Mouse (Mus musculus): ENCODE data around the gene Tmem88b. TPM values are rescaled to one million over a fixed set of nuclear protein-coding genes. Genes with fewer than 3 reads are reported as not detected.

Tmem88b gene
- polyA plus RNA-seq (2016; fragmentation: Nextera tagmentation; extraction: Ambion mirVana) = 0.58 and 0.86 TPM in 2 replicates

GRCm38 (mm10) chr4:155785819-155786218, at the start of gene Tmem88b:
TSS of gene Tmem88b (minus strand) at chr4:155785874.
- H3K4me3 ChIP-seq = peak within 1 kb of the TSS; percentile 62
- no peak within 1 kb of the TSS for H3K27ac ChIP-seq
- H3K36me3 ChIP-seq = no peaks in the 10 kb centered on the region
- WGBS = 70% methylated on average over 5 of the region's 5 CpGs
- H3K4me1 ChIP-seq = peaks cover 12% of the 10 kb centered on the region
- ATAC-seq (ENCODE audit: low FRiP score) = no peak
- H3K9me3 ChIP-seq (replicated peaks) = no peaks in the 10 kb centered on the region
- H3K27me3 ChIP-seq = no peaks in the 10 kb centered on the region
- H3K4me2 ChIP-seq (replicated peaks) = peak within 1 kb of the TSS; percentile 77
- no peak within 1 kb of the TSS for H3K9ac ChIP-seq

DNA sequence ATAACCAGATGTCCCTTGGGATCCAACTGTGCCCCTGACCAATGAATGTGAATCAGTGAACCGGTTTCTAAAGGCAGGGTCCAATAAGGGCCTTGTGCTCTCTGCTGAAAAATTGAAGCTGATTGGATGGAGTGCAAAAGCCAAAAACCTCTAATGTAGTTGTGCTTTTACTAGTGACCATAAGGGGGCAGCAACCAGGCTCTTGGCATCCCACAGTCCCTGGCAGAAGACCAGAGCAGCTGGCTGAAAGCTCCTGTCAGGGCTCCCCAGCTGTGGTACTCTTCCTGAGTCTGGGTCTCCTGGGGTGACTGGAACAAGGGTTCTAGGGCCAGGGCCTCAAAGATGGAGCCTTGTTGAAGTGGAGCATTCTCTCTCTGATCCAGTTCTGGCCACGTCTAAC, 48.2 kb upstream of the Tmem88b start:
- Histone ChIP-seq H3K27ac (peak overlapping the region; percentile 60; the same call in 1 of the 2 replicates), H3K36me3 (peaks cover 6% of the 10 kb centered on the region; the same call in 1 of the 2 replicates), H3K9ac (no peak overlapping the region), H3K4me1 (peaks cover 22% of the 10 kb centered on the region), H3K4me3 (no peak overlapping the region; the same call in 1 of the 2 replicates), H3K4me2 (replicated peaks) (no peak overlapping the region), H3K27me3 (no peaks in the 10 kb centered on the region), H3K9me3 (replicated peaks) (no peaks in the 10 kb centered on the region)
- WGBS = 36% methylated on average over 2 of the region's 2 CpGs
- ATAC-seq (ENCODE audit: low FRiP score) = peak; percentile 11; the same call in 1 of the 2 replicates

DNA sequence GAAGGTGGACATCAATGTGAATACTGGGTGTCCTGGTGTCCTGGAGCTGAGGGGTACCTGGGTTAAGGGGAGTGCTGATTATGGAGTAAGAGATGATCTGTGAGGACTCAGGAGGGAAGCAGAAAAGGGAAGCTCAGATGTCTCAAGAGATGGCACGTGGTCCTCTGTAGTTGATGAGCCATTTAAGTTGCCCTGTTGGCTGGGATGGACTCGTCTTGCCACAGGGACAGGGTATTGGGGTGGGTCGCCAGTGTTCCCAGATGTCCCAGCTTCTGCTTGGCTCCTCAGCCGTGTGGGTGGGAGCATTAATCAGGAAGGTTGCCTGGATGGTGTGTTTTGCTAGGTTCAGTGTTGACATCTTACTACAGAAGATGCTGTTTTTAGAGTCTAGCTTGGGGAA, 47.6 kb upstream of the Tmem88b start:
- H3K4me3 ChIP-seq = no peak overlapping the region
- H3K4me2 ChIP-seq (replicated peaks) = no peak overlapping the region
- ATAC-seq (ENCODE audit: low FRiP score) = no peak
- H3K27me3 ChIP-seq = no peaks in the 10 kb centered on the region
- peaks cover 6% of the 10 kb centered on the region; the same call in 1 of the 2 replicates for H3K36me3 ChIP-seq
- H3K27ac ChIP-seq = no peak overlapping the region
- WGBS = 86% methylated on average over 4 of the region's 4 CpGs
- peaks cover 21% of the 10 kb centered on the region for H3K4me1 ChIP-seq
- H3K9ac ChIP-seq = no peak overlapping the region
- no peaks in the 10 kb centered on the region for H3K9me3 ChIP-seq (replicated peaks)

GRCm38 (mm10) chr4:155832321-155832720, 46.6 kb upstream of the Tmem88b start:
- no peaks in the 10 kb centered on the region for H3K9me3 ChIP-seq (replicated peaks)
- H3K4me1 ChIP-seq = peaks cover 21% of the 10 kb centered on the region
- ATAC-seq (ENCODE audit: low FRiP score) = no peak
- WGBS = 57% methylated on average over 10 of the region's 10 CpGs
- no peaks in the 10 kb centered on the region for H3K27me3 ChIP-seq
- 0 out of 2 replicates have a peak overlapping the region, but pooled peaks have one; percentile 91 for H3K27ac ChIP-seq
- H3K4me3 ChIP-seq = peak overlapping the region; percentile 87
- H3K36me3 ChIP-seq = peaks cover 11% of the 10 kb centered on the region
- H3K9ac ChIP-seq = peak overlapping the region; percentile 90
- peak overlapping the region; percentile 95 for H3K4me2 ChIP-seq (replicated peaks)

GRCm38 (mm10) chr4:155831831-155832230, 46.2 kb upstream of the Tmem88b start:
- H3K4me3 ChIP-seq = peak overlapping the region; percentile 87
- peaks cover 14% of the 10 kb centered on the region for H3K36me3 ChIP-seq
- no peak; the same call in 1 of the 2 replicates for ATAC-seq (ENCODE audit: low FRiP score)
- peaks cover 21% of the 10 kb centered on the region for H3K4me1 ChIP-seq
- H3K9me3 ChIP-seq (replicated peaks) = no peaks in the 10 kb centered on the region
- peak overlapping the region; percentile 90 for H3K9ac ChIP-seq
- peak overlapping the region; percentile 91 for H3K27ac ChIP-seq
- H3K4me2 ChIP-seq (replicated peaks) = peak overlapping the region; percentile 95
- H3K27me3 ChIP-seq = no peaks in the 10 kb centered on the region
- WGBS = under 1% methylated on average over 25 of the region's 25 CpGs

DNA sequence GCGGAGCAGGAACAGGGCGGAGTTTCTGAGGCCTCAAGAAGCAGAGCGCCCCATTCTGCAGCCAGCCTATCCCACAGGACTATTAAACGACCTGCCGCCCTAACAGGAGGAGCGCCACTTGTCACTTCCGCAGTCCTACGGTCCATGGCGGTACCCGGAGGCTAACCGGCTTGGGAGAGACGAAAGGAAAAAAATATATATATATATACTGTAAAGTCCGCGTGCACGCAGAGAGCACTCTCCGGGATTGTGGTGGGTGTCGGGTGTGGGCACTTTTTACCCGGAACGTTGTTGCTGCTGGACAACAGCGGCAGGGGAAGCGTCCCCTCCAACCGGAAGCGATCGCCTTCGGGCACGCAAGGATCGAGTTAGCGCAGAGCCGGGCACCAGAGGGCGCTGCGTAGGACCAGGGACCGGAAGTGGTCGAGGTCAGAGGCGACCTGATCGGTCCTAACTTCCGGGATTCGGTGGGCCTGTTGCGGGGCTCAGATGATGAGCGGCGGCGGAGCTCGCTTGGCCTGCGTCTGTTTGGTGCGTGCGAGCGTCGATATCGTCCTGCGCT, 45.6 kb upstream of the Tmem88b start, which contains the start of gene Aurkaip1:
Aurkaip1 (plus strand) TSS at position 68 of the 562 bp plus-strand sequence.
- peaks cover 19% of the 10 kb centered on the region for H3K36me3 ChIP-seq
- H3K4me2 ChIP-seq (replicated peaks) = peak within 1 kb of the TSS; percentile 95
- peak within 1 kb of the TSS; percentile 91 for H3K27ac ChIP-seq
- peak; percentile 92 for ATAC-seq (ENCODE audit: low FRiP score)
- H3K4me3 ChIP-seq = peak within 1 kb of the TSS; percentile 87
- H3K4me1 ChIP-seq = peaks cover 21% of the 10 kb centered on the region
- peak within 1 kb of the TSS; percentile 90 for H3K9ac ChIP-seq
- H3K27me3 ChIP-seq = no peaks in the 10 kb centered on the region
- H3K9me3 ChIP-seq (replicated peaks) = no peaks in the 10 kb centered on the region
- under 1% methylated on average over 49 of the region's 49 CpGs for WGBS

DNA sequence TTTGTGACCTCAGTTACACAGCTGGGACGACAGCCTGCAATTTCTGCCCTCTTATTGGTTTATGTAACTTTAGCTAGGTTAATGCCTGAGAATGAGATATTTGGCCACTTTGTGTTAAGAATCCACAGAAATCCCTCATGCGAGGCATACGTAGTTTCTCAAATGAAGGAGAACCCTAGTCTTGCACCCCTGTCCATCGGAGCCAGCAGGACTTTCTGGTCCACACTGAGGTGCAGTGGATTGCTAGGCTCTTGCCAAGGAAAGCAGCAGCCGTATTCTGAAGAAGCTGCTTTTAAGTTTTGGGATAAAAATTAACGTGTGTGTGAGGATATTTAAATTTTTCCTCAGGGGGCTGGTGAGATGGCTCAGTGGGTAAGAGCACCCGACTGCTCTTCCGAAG, 44.9 kb upstream of the Tmem88b start:
- Histone ChIP-seq H3K9ac (no peak overlapping the region), H3K36me3 (peaks cover 20% of the 10 kb centered on the region)
- ATAC-seq (ENCODE audit: low FRiP score) = no peak

DNA sequence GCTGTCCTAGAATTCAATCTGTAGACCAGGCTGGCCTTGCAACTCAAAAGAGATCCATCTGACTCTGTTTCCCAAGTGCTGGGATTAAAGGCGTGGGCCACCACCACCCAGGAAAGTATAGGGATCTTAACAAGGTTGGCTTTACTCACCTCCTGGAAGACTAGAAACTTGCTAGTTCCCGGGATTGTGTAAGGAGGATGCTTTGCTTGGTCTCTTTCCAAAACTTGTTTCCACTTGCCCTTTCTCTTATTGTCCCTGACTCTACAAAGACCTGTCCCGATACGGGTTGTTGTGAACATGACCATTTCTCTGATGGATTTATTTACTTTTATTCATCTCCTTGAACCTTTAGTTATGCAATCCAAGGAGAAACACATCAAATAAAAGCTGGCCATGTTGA, 44.2 kb upstream of the Tmem88b start:
- Histone ChIP-seq H3K9ac (no peak overlapping the region), H3K4me3 (no peak overlapping the region), H3K9me3 (replicated peaks) (no peaks in the 10 kb centered on the region), H3K36me3 (peaks cover 25% of the 10 kb centered on the region), H3K4me2 (replicated peaks) (no peak overlapping the region), H3K27me3 (no peaks in the 10 kb centered on the region), H3K27ac (no peak overlapping the region), H3K4me1 (peaks cover 21% of the 10 kb centered on the region)
- no peak for ATAC-seq (ENCODE audit: low FRiP score)
- 95% methylated on average over 4 of the region's 4 CpGs for WGBS

More for the DNA sequence above, 44.9 kb upstream of the Tmem88b start:
- Histone ChIP-seq H3K4me3 (peak overlapping the region; percentile 87; the same call in 1 of the 2 replicates), H3K4me1 (peaks cover 21% of the 10 kb centered on the region), H3K27me3 (no peaks in the 10 kb centered on the region), H3K9me3 (replicated peaks) (no peaks in the 10 kb centered on the region), H3K4me2 (replicated peaks) (peak overlapping the region; percentile 95), H3K27ac (peak overlapping the region; percentile 62)
- 57% methylated on average over 8 of the region's 8 CpGs for WGBS

DNA sequence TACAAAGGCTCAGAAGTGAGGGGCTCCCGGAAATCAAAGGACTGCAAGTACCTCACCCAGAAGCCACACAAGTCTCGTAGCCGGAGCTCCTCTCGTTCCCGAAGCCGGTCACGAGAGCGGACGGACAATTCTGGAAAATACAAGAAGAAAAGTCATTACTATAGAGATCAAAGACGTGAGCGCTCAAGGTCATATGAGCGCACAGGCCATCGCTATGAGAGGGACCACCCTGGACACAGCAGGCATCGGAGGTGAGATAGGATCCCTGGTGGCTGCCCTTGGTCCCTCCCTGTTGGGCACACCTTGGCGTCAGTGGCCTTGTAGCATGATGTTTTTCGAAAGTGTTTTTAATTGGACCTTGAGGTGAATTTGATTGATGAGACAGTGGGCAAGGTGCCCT, 37.8 kb upstream of the Tmem88b start:
- Histone ChIP-seq H3K36me3 (peaks cover 79% of the 10 kb centered on the region), H3K27ac (no peak overlapping the region), H3K27me3 (no peaks in the 10 kb centered on the region), H3K4me2 (replicated peaks) (no peak overlapping the region), H3K9ac (no peak overlapping the region), H3K9me3 (replicated peaks) (no peaks in the 10 kb centered on the region), H3K4me1 (no peaks in the 10 kb centered on the region), H3K4me3 (no peak overlapping the region)
- WGBS = 96% methylated on average over 16 of the region's 16 CpGs
- ATAC-seq (ENCODE audit: low FRiP score) = no peak

DNA sequence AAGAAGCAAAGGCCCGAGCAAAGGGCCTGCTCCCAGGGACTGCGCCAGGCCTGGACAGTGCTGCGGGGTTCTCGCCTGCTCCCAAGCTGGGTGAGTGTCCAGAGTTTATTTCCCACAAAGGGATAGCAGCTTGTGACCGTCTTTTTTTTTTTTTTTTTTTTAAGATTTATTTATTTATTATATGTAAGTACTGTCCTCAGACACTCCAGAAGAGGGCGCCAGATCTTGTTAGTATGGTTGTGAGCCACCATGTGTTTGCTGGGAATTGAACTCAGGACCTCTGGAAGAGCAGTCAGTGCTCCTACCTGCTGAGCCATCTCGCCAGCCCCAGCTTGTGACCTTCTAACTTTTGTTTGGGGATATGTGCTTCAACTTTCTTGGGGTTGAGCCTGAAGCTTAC, 35.4 kb upstream of the Tmem88b start:
- Histone ChIP-seq H3K27ac (no peak overlapping the region), H3K36me3 (peaks cover 87% of the 10 kb centered on the region), H3K4me1 (no peaks in the 10 kb centered on the region), H3K4me2 (replicated peaks) (no peak overlapping the region), H3K27me3 (no peaks in the 10 kb centered on the region), H3K9ac (no peak overlapping the region), H3K9me3 (replicated peaks) (no peaks in the 10 kb centered on the region), H3K4me3 (no peak overlapping the region)
- 80% methylated on average over 7 of the region's 7 CpGs for WGBS
- no peak for ATAC-seq (ENCODE audit: low FRiP score)

- Histone ChIP-seq H3K27ac (no peak overlapping the region), H3K4me2 (replicated peaks) (no peak overlapping the region), H3K4me1 (peaks cover 16% of the 10 kb centered on the region), H3K27me3 (no peaks in the 10 kb centered on the region), H3K9me3 (replicated peaks) (no peaks in the 10 kb centered on the region), H3K9ac (no peak overlapping the region), H3K36me3 (peaks cover 83% of the 10 kb centered on the region), H3K4me3 (no peak overlapping the region)
- whole genome bisulfite sequencing = 85% methylated on average over 4 of the region's 4 CpGs
- ATAC-seq (ENCODE audit: low FRiP score) = no peak
These were observed 31.9 kb upstream of the Tmem88b start for GRCm38 (mm10) chr4:155817533-155817932.

- WGBS = 0% methylated on average over 49 of the region's 49 CpGs
- H3K4me2 ChIP-seq (replicated peaks) = peak overlapping the region; percentile 82
- peak overlapping the region; percentile 85 for H3K27ac ChIP-seq
- peaks cover 25% of the 10 kb centered on the region for H3K4me1 ChIP-seq
- ATAC-seq (ENCODE audit: low FRiP score) = peak; percentile 53
- no peaks in the 10 kb centered on the region for H3K27me3 ChIP-seq
- H3K4me3 ChIP-seq = peak overlapping the region; percentile 92
- peak overlapping the region; percentile 98 for H3K9ac ChIP-seq
- peaks cover 72% of the 10 kb centered on the region for H3K36me3 ChIP-seq
- H3K9me3 ChIP-seq (replicated peaks) = no peaks in the 10 kb centered on the region
These were observed 27.0 kb upstream of the Tmem88b start for GRCm38 (mm10) chr4:155812665-155813181.

All from hindbrain, embryonic 12.5 days (tissue).